Mouse (Mus musculus) MEL (cell line): ENCODE measurements around the gene Vti1a. TPM values are rescaled to one million over a fixed set of nuclear protein-coding genes. Genes with fewer than 3 reads are reported as not detected.

Source experiments
- DNase-seq: peaks from one replicate; pipeline ENCODE4 v3.0.0; 2011; ENCODE audit warnings: low read depth, low spot score
- H3K27ac ChIP-seq: 2 replicates; pipeline ENCODE4 v1.5.1; 2012; ENCODE audit warnings: low read depth, mild to moderate bottlenecking, control low read depth, low read length, moderate library complexity; ENCODE audit not compliant: control insufficient read depth
- H3K27me3 ChIP-seq, 2 experiments: fragments of 150-350 bp in 1 of 2; sonication (generic) in 1 of 2; 2 replicates each; pipeline ENCODE4 v1.6.1; 2012; ENCODE audit warnings: low read length in 2 of 2, mild to moderate bottlenecking in 2 of 2, improper control_type of control experiment in 1 of 2, moderate library complexity in 1 of 2; ENCODE audit not compliant: insufficient read depth in 2 of 2, control insufficient read depth in 1 of 2
- H3K36me3 ChIP-seq, 2 experiments: 2 replicates each; pipeline ENCODE4 v1.6.1; 2012 to 2014; ENCODE audit warnings: low read length in 2 of 2, improper control_type of control experiment in 1 of 2, inconsistent platforms in 1 of 2, mild to moderate bottlenecking in 1 of 2; ENCODE audit not compliant: insufficient read depth in 2 of 2, control insufficient read depth in 1 of 2
- H3K4me1 ChIP-seq, 2 experiments: fragments of 150-350 bp in 1 of 2; sonication (generic) in 1 of 2; 2 replicates each; pipeline ENCODE4 v1.6.1; 2012; ENCODE audit warnings: low read length in 2 of 2, improper control_type of control experiment in 1 of 2, mild to moderate bottlenecking in 1 of 2; ENCODE audit not compliant: insufficient read depth in 2 of 2, control insufficient read depth in 1 of 2
- H3K4me3 ChIP-seq, 2 experiments: fragments of 150-350 bp in 1 of 2; sonication (generic) in 1 of 2; 2 replicates each; pipeline ENCODE4 v1.5.1; 2012; ENCODE audit warnings: low read depth in 2 of 2, low read length in 2 of 2, mild to moderate bottlenecking in 2 of 2, moderate library complexity in 2 of 2, control low read depth in 1 of 2, improper control_type of control experiment in 1 of 2; ENCODE audit not compliant: control insufficient read depth in 1 of 2, insufficient read depth in 1 of 2
- H3K79me2 ChIP-seq: 2 replicates; pipeline ENCODE4 v1.6.1; 2012; ENCODE audit warnings: mild to moderate bottlenecking, low read length, moderate library complexity; ENCODE audit not compliant: control insufficient read depth, poor library complexity, insufficient read depth
- H3K9ac ChIP-seq: 2 replicates; pipeline ENCODE4 v1.6.1; 2012; ENCODE audit warnings: low read depth, mild to moderate bottlenecking, control low read depth, low read length, moderate library complexity; ENCODE audit not compliant: control insufficient read depth, poor library complexity, severe bottlenecking
- H3K9me3 ChIP-seq: fragments of 150-350 bp; sonication (generic); replicated peaks from 2 replicates; pipeline ENCODE4 v1.6.1; 2012; ENCODE audit warnings: mild to moderate bottlenecking, low read length, improper control_type of control experiment, moderate library complexity; ENCODE audit not compliant: insufficient read depth
- BHLHE40 ChIP-seq: IDR thresholded peaks from 2 replicates; pipeline ENCODE4 v1.6.1; 2012; ENCODE audit warnings: low read depth, mild to moderate bottlenecking, inconsistent platforms, low read length, improper control_type of control experiment, borderline replicate concordance
- CHD1 ChIP-seq: IDR thresholded peaks from 2 replicates; pipeline ENCODE4 v1.6.1; 2012; ENCODE audit warnings: low read depth, mild to moderate bottlenecking, inconsistent platforms, low read length, improper control_type of control experiment
- CTCF ChIP-seq, 3 experiments: IDR thresholded peaks in 2 of 3; conservative IDR thresholded peaks in 1 of 3; 2 replicates each; pipeline ENCODE4 v1.5.1; 2011 to 2012; ENCODE audit warnings: low read length in 3 of 3, low read depth in 2 of 3, mild to moderate bottlenecking in 2 of 3, improper control_type of control experiment in 1 of 3, inconsistent platforms in 1 of 3, mixed read lengths in 1 of 3, moderate library complexity in 1 of 3; ENCODE audit not compliant: control insufficient read depth in 1 of 3, insufficient read depth in 1 of 3, poor library complexity in 1 of 3, severe bottlenecking in 1 of 3
- EP300 ChIP-seq, 2 experiments: IDR thresholded peaks; 2 replicates each; pipeline ENCODE4 v1.6.1; 2011; ENCODE audit warnings: improper control_type of control experiment in 2 of 2, low read length in 2 of 2, low read depth in 1 of 2, mild to moderate bottlenecking in 1 of 2
- ETS1 ChIP-seq: IDR thresholded peaks from 2 replicates; pipeline ENCODE4 v1.6.1; 2012; ENCODE audit warnings: low read depth, mild to moderate bottlenecking, inconsistent platforms, low read length, improper control_type of control experiment, moderate library complexity
- HCFC1 ChIP-seq: IDR thresholded peaks from 2 replicates; pipeline ENCODE4 v1.6.1; 2012; ENCODE audit warnings: low read depth, mild to moderate bottlenecking, inconsistent platforms, low read length, improper control_type of control experiment, moderate library complexity
- KAT2A ChIP-seq: conservative IDR thresholded peaks from 2 replicates; pipeline ENCODE4 v1.6.1; 2012; ENCODE audit warnings: low read depth, low read length, improper control_type of control experiment, inconsistent platforms
- MAX ChIP-seq: IDR thresholded peaks from 2 replicates; pipeline ENCODE4 v1.6.1; 2011; ENCODE audit warnings: low read length, improper control_type of control experiment
- MAZ ChIP-seq: IDR thresholded peaks from 2 replicates; pipeline ENCODE4 v1.6.1; 2012; ENCODE audit warnings: low read depth, mild to moderate bottlenecking, inconsistent platforms, low read length, improper control_type of control experiment
- MXI1 ChIP-seq: IDR thresholded peaks from 2 replicates; pipeline ENCODE4 v1.6.1; 2011; ENCODE audit warnings: mild to moderate bottlenecking, low read depth, low read length, improper control_type of control experiment
- MYC ChIP-seq: IDR thresholded peaks from 2 replicates; pipeline ENCODE4 v1.6.1; 2011; ENCODE audit warnings: low read depth, mild to moderate bottlenecking, low read length, improper control_type of control experiment, moderate library complexity
- NELFE ChIP-seq: IDR thresholded peaks from 2 replicates; pipeline ENCODE4 v1.6.1; 2011; ENCODE audit warnings: low read depth, low read length, improper control_type of control experiment
- POLR2AphosphoS2 ChIP-seq: IDR thresholded peaks from 2 replicates; pipeline ENCODE4 v1.6.1; 2011; ENCODE audit warnings: low read length, improper control_type of control experiment
- RAD21 ChIP-seq: IDR thresholded peaks from 2 replicates; pipeline ENCODE4 v1.6.1; 2011; ENCODE audit warnings: mild to moderate bottlenecking, low read depth, low read length, improper control_type of control experiment
- RCOR1 ChIP-seq: IDR thresholded peaks from 2 replicates; pipeline ENCODE4 v1.6.1; 2012; ENCODE audit warnings: low read depth, mild to moderate bottlenecking, inconsistent platforms, low read length, improper control_type of control experiment
- SMC3 ChIP-seq: IDR thresholded peaks from 2 replicates; pipeline ENCODE4 v1.6.1; 2011; ENCODE audit warnings: low read depth, low read length, improper control_type of control experiment
- TCF12 ChIP-seq: IDR thresholded peaks from 2 replicates; pipeline ENCODE4 v1.6.1; 2014; ENCODE audit warnings: low read depth, mild to moderate bottlenecking, inconsistent platforms, low read length, improper control_type of control experiment, moderate library complexity
- USF2 ChIP-seq, 2 experiments: IDR thresholded peaks; 2 replicates each; pipeline ENCODE4 v1.6.1; 2011 to 2012; ENCODE audit warnings: improper control_type of control experiment in 2 of 2, low read length in 2 of 2, borderline replicate concordance in 1 of 2, inconsistent platforms in 1 of 2, low read depth in 1 of 2, mild to moderate bottlenecking in 1 of 2; ENCODE audit not compliant: insufficient read depth in 1 of 2
- ZC3H11A ChIP-seq: IDR thresholded peaks from 2 replicates; pipeline ENCODE4 v1.6.1; 2012; ENCODE audit warnings: low read depth, mild to moderate bottlenecking, inconsistent platforms, low read length, improper control_type of control experiment
- ZKSCAN1 ChIP-seq: IDR thresholded peaks from 2 replicates; pipeline ENCODE4 v1.6.1; 2012; ENCODE audit warnings: low read depth, mild to moderate bottlenecking, inconsistent platforms, low read length, improper control_type of control experiment, moderate library complexity
- ZNF384 ChIP-seq: IDR thresholded peaks from 2 replicates; pipeline ENCODE4 v1.6.1; 2012; ENCODE audit warnings: low read depth, mild to moderate bottlenecking, inconsistent platforms, low read length, improper control_type of control experiment
- polyA plus RNA-seq, 2 experiments: library from polyadenylated mRNA; stranded (reverse) in 1 of 2; unstranded in 1 of 2; fragments of >175 nt in 1 of 2; fragments of >200 nt in 1 of 2; gene quantifications; 2 replicates each; pipeline versions ENCODE4 v1.2.1 to v1.2.4; 2012; ENCODE audit warnings: low replicate concordance in 2 of 2, low read depth in 1 of 2; ENCODE audit not compliant: insufficient read length in 2 of 2, insufficient read depth in 1 of 2, missing spikeins in 1 of 2
- total RNA-seq: library from RNA; depleted of rRNA; stranded (reverse); fragments of 300-350 nt; gene quantifications from 2 replicates; pipeline ENCODE4 v1.2.3, GENCODE M21; 2012

Gene Vti1a
- total and polyA plus RNA-seq, 3 experiments = 37.2 to 119 (median 42.8) TPM

GRCm38 (mm10) chr19:55616276-55616675, 300.2 kb downstream of the Vti1a start:
- no peak for DNase-seq
- no peaks in the 10 kb centered on the region for H3K4me1 ChIP-seq
- no peaks in the 10 kb centered on the region for H3K79me2 ChIP-seq
- no peaks in the 10 kb centered on the region for H3K9me3 ChIP-seq
- no peak overlapping the region for H3K4me3 ChIP-seq
- TF ChIP-seq EP300 (IDR thresholded peaks at IDR 0.05; ENCODE audit: low read depth in 1 of 2, low read length in 2 of 2) (no peak), ZNF384 (no peak), KAT2A (no peak), MYC (no peak), RAD21 (no peak), TCF12 (no peak), ZKSCAN1 (no peak), NELFE (no peak), MAZ (no peak), HCFC1 (no peak), RCOR1 (no peak), MAX (no peak), ETS1 (no peak), MXI1 (no peak), BHLHE40 (no peak), SMC3 (no peak), CHD1 (no peak), CTCF (IDR thresholded peaks at IDR 0.05 in 2 of 3, conservative IDR thresholded peaks at IDR 0.05 in 1 of 3; ENCODE audit: control insufficient read depth in 1 of 3, insufficient read depth in 1 of 3, low read depth in 2 of 3, low read length in 3 of 3, poor library complexity in 1 of 3, severe bottlenecking in 1 of 3) (no peak), USF2 (IDR thresholded peaks at IDR 0.05; ENCODE audit: borderline replicate concordance in 1 of 2, insufficient read depth in 1 of 2, low read depth in 1 of 2, low read length in 2 of 2) (no peak), POLR2AphosphoS2 (no peak)
- H3K36me3 ChIP-seq = no peaks in the 10 kb centered on the region
- no peak overlapping the region for H3K9ac ChIP-seq
- no peaks in the 10 kb centered on the region for H3K27me3 ChIP-seq
- H3K27ac ChIP-seq = no peak overlapping the region

GRCm38 (mm10) chr19:55616937-55617336, 300.8 kb downstream of the Vti1a start:
- no peak for DNase-seq
- H3K79me2 ChIP-seq = no peaks in the 10 kb centered on the region
- H3K4me1 ChIP-seq = no peaks in the 10 kb centered on the region
- no peak overlapping the region for H3K9ac ChIP-seq
- no peaks in the 10 kb centered on the region for H3K36me3 ChIP-seq
- H3K27me3 ChIP-seq = no peaks in the 10 kb centered on the region
- H3K9me3 ChIP-seq = no peaks in the 10 kb centered on the region
- TF ChIP-seq ZNF384 (peak; percentile 32; the same call in 1 of the 2 replicates), ZC3H11A (no peak)
- H3K4me3 ChIP-seq = no peak overlapping the region
- H3K27ac ChIP-seq = no peak overlapping the region
